Mouse (Mus musculus) cerebellum, adult 18-20 months (tissue): ENCODE measurements around the gene Cfap299.

Source experiments
- DNase-seq, 2 experiments: peaks; one replicate each; pipeline ENCODE4 v3.0.0; 2021

The Cfap299 gene

GRCm38 (mm10) chr5:98380360-98380759, 51.3 kb downstream of the Cfap299 start:
- no peak for DNase-seq

- no peak for DNase-seq
Observed at GRCm38 (mm10) chr5:98387054-98387453, 58.0 kb downstream of the Cfap299 start.

GRCm38 (mm10) chr5:98402165-98402564, 73.1 kb downstream of the Cfap299 start:
- DNase-seq, result no peak

GRCm38 (mm10) chr5:98410060-98410459, 81.0 kb downstream of the Cfap299 start:
- no peak for DNase-seq

GRCm38 (mm10) chr5:98416385-98417145, 87.5 kb downstream of the Cfap299 start:
- DNase-seq, result no peak

GRCm38 (mm10) chr5:98424965-98425364, 95.9 kb downstream of the Cfap299 start:
- DNase-seq, result no peak

GRCm38 (mm10) chr5:98426112-98426511, 97.0 kb downstream of the Cfap299 start:
- DNase-seq, result no peak

- no peak for DNase-seq
Observed at GRCm38 (mm10) chr5:98430060-98430459, 101.0 kb downstream of the Cfap299 start.

GRCm38 (mm10) chr5:98438686-98439085, 109.6 kb downstream of the Cfap299 start:
- DNase-seq, result no peak

GRCm38 (mm10) chr5:98446771-98447462, 117.8 kb downstream of the Cfap299 start:
- no peak for DNase-seq

GRCm38 (mm10) chr5:98449873-98450272, 120.8 kb downstream of the Cfap299 start:
- no peak for DNase-seq

- DNase-seq, result no peak
Observed at GRCm38 (mm10) chr5:98466882-98467535, 137.9 kb downstream of the Cfap299 start.

- DNase-seq, result no peak
Observed at GRCm38 (mm10) chr5:98470052-98470451, 140.9 kb downstream of the Cfap299 start.

GRCm38 (mm10) chr5:98476539-98476938, 147.4 kb downstream of the Cfap299 start:
- DNase-seq, result no peak

GRCm38 (mm10) chr5:98477261-98477660, 148.2 kb downstream of the Cfap299 start:
- no peak for DNase-seq

- DNase-seq, result no peak
Observed at GRCm38 (mm10) chr5:98483507-98483906, 154.4 kb downstream of the Cfap299 start.

- DNase-seq, result no peak
Observed at GRCm38 (mm10) chr5:98485189-98485588, 156.1 kb downstream of the Cfap299 start.

GRCm38 (mm10) chr5:98498317-98498716, 169.2 kb downstream of the Cfap299 start:
- no peak for DNase-seq

- DNase-seq, result no peak
Observed at GRCm38 (mm10) chr5:98516214-98516613, 187.1 kb downstream of the Cfap299 start.

GRCm38 (mm10) chr5:98520118-98520517, 191.0 kb downstream of the Cfap299 start:
- no peak for DNase-seq

GRCm38 (mm10) chr5:98522270-98522977, 193.3 kb downstream of the Cfap299 start:
- no peak for DNase-seq

GRCm38 (mm10) chr5:98523050-98523449, 193.9 kb downstream of the Cfap299 start:
- no peak for DNase-seq

- no peak for DNase-seq
Observed at GRCm38 (mm10) chr5:98523783-98524182, 194.7 kb downstream of the Cfap299 start.
